12 mouse cellular contexts compared by ENCODE assay signal in the genomic region with DNA sequence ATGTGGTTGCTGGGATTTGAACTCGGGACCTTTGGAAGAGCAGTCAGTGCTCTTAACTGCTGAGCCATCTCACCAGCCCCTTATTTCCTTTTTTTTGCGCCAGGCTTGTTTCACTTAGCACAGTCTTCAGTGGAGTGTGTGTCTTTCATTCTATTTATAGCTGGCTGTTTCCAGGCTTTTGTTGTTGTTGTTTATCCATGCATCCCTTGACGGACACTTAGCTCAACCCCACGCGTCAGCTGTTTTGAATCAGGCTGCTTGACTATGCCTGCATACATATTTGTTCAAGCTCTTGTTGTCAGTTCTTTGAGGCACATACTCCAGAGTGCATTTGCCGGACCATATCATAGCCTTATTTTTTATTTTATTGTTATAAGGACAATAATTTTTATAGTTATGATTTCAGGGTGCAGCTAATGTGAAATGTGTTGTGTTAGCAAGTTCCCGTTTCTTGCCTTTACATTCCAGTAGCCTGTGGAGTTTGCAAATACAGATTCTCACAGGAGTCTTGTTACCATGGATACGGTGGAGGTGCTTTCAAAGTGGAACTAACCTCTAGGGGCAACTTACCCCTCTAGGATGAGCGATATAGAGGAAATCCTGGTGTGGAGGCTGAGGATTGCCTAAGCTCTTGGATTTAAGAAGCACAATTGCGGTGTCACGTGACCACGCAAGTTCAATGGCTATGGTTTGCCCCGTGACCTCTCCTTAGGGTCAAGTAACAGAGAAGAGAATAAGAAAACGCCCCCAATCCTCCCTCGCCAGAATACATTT. TPM values are rescaled to one million over a fixed set of nuclear protein-coding genes. Genes with fewer than 3 reads are reported as not detected.
A peak's percentile ranks its signal among the peaks of the same experiment; 100 is the strongest.
DNase-seq lines count a peak whose midpoint lies in the region; ATAC-seq and TF ChIP-seq lines count a peak whose summit lies in the region.
"Had no signal": no experiment of that assay in that cellular context is flagged by ENCODE, and none has a peak within 500 bp of the region (broad histone marks: within the 10 kb centered on the region; RNA-seq: fewer than 3 reads in every experiment).

No protein-coding gene starts in this region.

- 0 out of 2 replicates have a peak overlapping the region, but pooled peaks have one; percentile 4 for H3K4me2 ChIP-seq in hindbrain, embryonic 13.5 days
- no peak overlapping the region for H3K4me2 ChIP-seq in midbrain, postnatal 0 days (ENCODE audit: low read depth, low read length, poor library complexity, severe bottlenecking)
- H3K4me2 ChIP-seq: heart, embryonic 15.5 days had no signal

- peaks cover 15% of the 10 kb centered on the region for H3K4me1 ChIP-seq in hindbrain, embryonic 13.5 days (replicated peaks)
- H3K4me1 ChIP-seq in midbrain, postnatal 0 days (ENCODE audit: insufficient read depth, low read length): no peaks in the 10 kb centered on the region; the same call in none of the 2 replicates

- no peak overlapping the region for H3K9ac ChIP-seq in hindbrain, embryonic 13.5 days
- no peak overlapping the region for H3K9ac ChIP-seq in midbrain, postnatal 0 days (replicated peaks; ENCODE audit: low read length, poor library complexity, severe bottlenecking)
- H3K9ac ChIP-seq: heart, embryonic 15.5 days had no signal

- H3K36me3 ChIP-seq in hindbrain, embryonic 13.5 days: no peaks in the 10 kb centered on the region
- H3K36me3 ChIP-seq in midbrain, postnatal 0 days (ENCODE audit: insufficient read depth, low read length): no peaks in the 10 kb centered on the region
- H3K36me3 ChIP-seq: heart, embryonic 15.5 days had no signal

- H3K4me3 ChIP-seq in hindbrain, embryonic 13.5 days: no peak overlapping the region
- H3K4me3 ChIP-seq in midbrain, postnatal 0 days (ENCODE audit: low read depth, low read length): no peak overlapping the region
- H3K4me3 ChIP-seq: heart, embryonic 15.5 days had no signal

- 27% methylated on average over 15 of the region's 15 CpGs for WGBS in hindbrain, embryonic 13.5 days
- WGBS in midbrain, postnatal 0 days: 18% methylated on average over 15 of the region's 15 CpGs

- H3K27ac ChIP-seq in hindbrain, embryonic 13.5 days: peak overlapping the region; percentile 42; the same call in 1 of the 2 replicates
- H3K27ac ChIP-seq in midbrain, postnatal 0 days (ENCODE audit: low read depth, low read length): 0 out of 2 replicates have a peak overlapping the region, but pooled peaks have one; percentile 38
- H3K27ac ChIP-seq: heart, embryonic 15.5 days had no signal

- DNase-seq in WW6 (ENCODE audit: low read depth, low spot score): peak; percentile 61
- DNase-seq in embryo, embryonic 9.5 days (ENCODE audit: extremely low spot score): peak; percentile 46
- peak; percentile 78 for DNase-seq in midbrain, postnatal 0 days (ENCODE audit: low spot score)
- no peak for DNase-seq in spleen, postnatal 14 days (ENCODE audit: low spot score in 2 of 2)
- DNase-seq in heart, adult 9 months (ENCODE audit: low spot score in 2 of 2): no peak
- no peak for DNase-seq in liver
- DNase-seq: cerebellum, postnatal 14 days; lung, postnatal 36 days had no signal

- no peaks in the 10 kb centered on the region for H3K9me3 ChIP-seq in hindbrain, embryonic 13.5 days
- no peaks in the 10 kb centered on the region for H3K9me3 ChIP-seq in midbrain, postnatal 0 days (ENCODE audit: low read length)
- H3K9me3 ChIP-seq: heart, embryonic 15.5 days had no signal

- ATAC-seq in hindbrain, embryonic 13.5 days (ENCODE audit: low FRiP score): peak; percentile 62
- ATAC-seq in midbrain, postnatal 0 days (ENCODE audit: low FRiP score): peak; percentile 82

- H3K27me3 ChIP-seq in hindbrain, embryonic 13.5 days: no peaks in the 10 kb centered on the region
- H3K27me3 ChIP-seq in midbrain, postnatal 0 days (ENCODE audit: insufficient read depth, low read length): no peaks in the 10 kb centered on the region
- H3K27me3 ChIP-seq: heart, embryonic 15.5 days had no signal

- peak; percentile 53 for TF ChIP-seq CTCF in midbrain, postnatal 0 days (IDR thresholded peaks at IDR 0.05)

RNA-seq across cellular contexts. Expression of gene Anapc15-ps, which starts 11.7 kb away (rescaled TPM):
- polyA plus RNA-seq in hindbrain, embryonic 13.5 days (2015; fragmentation: Nextera tagmentation; extraction: Ambion mirVana): not detected in 2 replicates
- total RNA-seq in midbrain, postnatal 0 days (2014; rRNA removed): not detected in 2 replicates
- polyA plus RNA-seq in midbrain, postnatal 0 days (2015; fragmentation: Nextera tagmentation; extraction: Ambion mirVana): not detected in 2 replicates
- total RNA-seq: layer of hippocampus, postnatal 10 days had no signal
- polyA plus RNA-seq: heart, embryonic 15.5 days; spleen, adult 2 months had no signal

Comparison
In these comparisons a context has a peak if more than half of its experiments do, and no peak if none do; other contexts are left out.
1. DNase-seq: peak in WW6 (single experiment), embryo, embryonic 9.5 days (single experiment) and midbrain, postnatal 0 days (single experiment); none in spleen, postnatal 14 days (0 of 2), heart, adult 9 months (0 of 2) and liver (single experiment).